Mouse (Mus musculus) gonadal fat pad, adult 2 months (tissue): ENCODE data around the gene Enah. TPM values are rescaled to one million over a fixed set of nuclear protein-coding genes. Genes with fewer than 3 reads are reported as not detected.

Source experiments
- DNase-seq: peaks from one replicate; pipeline ENCODE4 v3.0.0-alpha.2; 2012; ENCODE audit warnings: low read depth
- polyA plus RNA-seq: library from polyadenylated mRNA; depleted of rRNA; stranded (reverse); fragments of >200 nt; gene quantifications from 2 replicates; pipeline ENCODE4 v1.2.3, GENCODE M21; 2012; rRNA removed

Gene Enah
- polyA plus RNA-seq, result 14.8 and 19.8 TPM in 2 replicates

GRCm38 (mm10) chr1:182019926-182020801 lies at the start of gene Enah:
TSS of gene Enah (minus strand) at chr1:182019990.
- no peak for DNase-seq

DNA sequence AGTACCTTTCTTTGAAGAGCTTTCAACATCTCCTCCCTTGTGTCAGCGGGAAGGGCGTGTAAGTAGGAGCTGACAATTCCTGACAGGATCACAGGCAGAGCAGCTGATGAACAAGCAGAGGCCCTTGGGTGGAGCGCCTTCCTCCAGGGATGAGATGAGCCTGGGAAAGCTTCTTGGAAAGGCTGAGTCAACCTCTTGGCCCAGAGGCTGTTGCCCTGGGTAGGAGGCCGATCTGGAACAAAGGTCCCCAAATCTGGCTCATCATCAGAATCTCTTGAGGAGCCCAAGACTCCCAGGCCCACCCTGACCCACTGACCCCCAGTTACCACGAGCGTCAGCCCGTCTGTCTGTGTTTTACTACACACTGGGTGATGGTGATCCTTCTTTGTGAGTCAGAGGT lies 48.3 kb upstream of the Enah start:
- DNase-seq, result no peak

- no peak for DNase-seq
Observed at GRCm38 (mm10) chr1:182066527-182067465, 47.0 kb upstream of the Enah start.

DNA sequence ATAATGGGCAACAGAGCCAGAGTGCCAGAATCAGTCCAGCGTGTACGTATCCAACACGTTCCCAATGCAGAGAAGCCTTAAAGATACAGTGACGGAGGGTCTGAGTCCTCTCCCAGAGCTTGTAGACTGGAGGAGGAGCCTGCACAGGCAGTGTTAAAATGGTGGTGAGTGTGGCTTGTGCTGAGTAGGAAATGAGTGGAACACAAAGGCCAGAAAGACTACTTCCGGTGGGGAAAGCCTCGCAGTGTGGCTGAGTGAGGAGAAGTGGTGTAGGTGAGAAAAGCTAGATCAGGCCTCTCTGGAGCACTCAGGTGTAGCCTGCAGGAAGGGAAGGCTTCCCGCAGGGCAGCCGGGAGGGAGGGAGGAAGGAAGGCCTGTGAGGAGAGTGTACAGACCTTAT lies 43.9 kb upstream of the Enah start:
- no peak for DNase-seq

DNA sequence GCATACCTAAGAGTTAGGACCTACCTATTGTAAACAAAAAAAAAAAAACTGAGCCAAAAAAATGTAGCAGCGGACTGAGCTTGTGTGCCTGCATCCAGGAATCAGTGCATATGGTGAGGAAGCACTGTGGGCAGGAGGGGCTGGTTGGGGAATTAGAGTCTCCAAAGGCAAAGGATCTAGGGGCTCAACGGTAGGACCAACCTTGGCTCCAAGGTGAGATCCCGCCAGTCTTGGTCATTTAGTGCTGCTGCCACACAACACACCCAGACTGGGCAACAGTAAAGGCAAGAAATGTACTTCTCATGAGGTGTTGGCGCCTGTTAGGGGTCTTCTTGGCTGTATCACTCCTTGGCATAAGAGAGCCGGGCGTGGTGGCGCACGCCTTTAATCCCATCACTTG lies 43.0 kb upstream of the Enah start:
- no peak for DNase-seq

DNA sequence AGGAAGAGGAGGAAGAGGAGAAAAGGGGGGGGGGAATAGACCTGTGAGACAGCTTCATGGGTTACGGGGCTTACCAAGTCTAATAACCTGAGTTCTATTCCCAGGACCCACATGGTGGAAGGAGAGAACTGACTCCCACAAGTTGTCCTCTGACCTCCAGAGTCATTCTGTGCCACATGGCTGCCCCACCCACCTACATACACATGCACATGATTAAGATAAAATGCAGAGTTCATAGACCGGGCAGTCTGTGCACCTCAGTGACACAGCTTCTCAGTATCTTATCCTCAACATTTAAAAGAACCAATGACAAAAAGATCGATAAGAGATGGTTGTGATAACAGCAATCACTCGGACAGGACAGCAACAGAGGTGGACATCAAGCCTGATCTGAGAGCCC lies 41.4 kb upstream of the Enah start:
- no peak for DNase-seq

DNA sequence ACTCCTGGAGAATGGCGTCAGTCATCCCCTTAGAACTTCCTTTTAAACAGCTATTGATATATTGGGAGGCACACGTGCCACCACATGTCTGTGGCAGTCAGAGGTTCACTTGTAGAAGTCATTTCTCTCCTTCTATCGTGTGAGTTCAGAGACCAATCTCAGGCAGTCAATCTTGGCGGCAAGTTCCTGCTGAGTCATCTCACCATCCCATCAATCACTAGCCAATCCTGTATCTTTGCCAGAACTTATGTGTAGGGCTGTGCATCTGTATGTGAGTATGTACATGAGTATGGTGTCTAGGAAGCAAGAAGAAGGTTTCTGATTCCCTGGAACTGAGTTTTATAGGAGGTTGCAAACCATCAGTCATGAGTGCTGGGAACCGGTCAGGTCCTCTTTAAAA lies 40.0 kb upstream of the Enah start:
- no peak for DNase-seq

GRCm38 (mm10) chr1:182057998-182058397 lies 38.2 kb upstream of the Enah start:
- no peak for DNase-seq

DNA sequence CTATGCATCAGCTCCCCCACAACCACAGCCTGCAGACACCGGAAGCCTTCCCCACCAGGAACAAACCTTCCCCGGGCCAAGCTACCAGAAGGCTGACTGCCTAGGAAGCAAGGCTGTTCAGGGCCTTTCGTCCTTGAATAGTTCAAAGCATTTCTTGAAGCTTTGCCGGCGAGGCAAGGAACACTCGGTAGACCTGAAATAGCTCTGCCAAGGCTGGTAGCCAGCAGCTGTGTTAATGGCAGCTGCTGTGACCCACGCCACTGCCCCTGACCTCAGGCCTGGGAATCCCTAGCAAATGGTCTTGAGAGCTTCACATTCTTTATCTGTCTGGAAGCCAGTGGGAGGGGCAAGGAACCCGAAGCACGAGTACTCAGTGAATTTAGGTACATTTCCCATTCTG lies 35.3 kb upstream of the Enah start:
- no peak for DNase-seq

- no peak for DNase-seq
Observed at GRCm38 (mm10) chr1:182054651-182055050, 34.9 kb upstream of the Enah start.

GRCm38 (mm10) chr1:182052973-182053372 lies 33.2 kb upstream of the Enah start:
- no peak for DNase-seq

- no peak for DNase-seq
Observed at GRCm38 (mm10) chr1:182052385-182052784, 32.6 kb upstream of the Enah start.

DNA sequence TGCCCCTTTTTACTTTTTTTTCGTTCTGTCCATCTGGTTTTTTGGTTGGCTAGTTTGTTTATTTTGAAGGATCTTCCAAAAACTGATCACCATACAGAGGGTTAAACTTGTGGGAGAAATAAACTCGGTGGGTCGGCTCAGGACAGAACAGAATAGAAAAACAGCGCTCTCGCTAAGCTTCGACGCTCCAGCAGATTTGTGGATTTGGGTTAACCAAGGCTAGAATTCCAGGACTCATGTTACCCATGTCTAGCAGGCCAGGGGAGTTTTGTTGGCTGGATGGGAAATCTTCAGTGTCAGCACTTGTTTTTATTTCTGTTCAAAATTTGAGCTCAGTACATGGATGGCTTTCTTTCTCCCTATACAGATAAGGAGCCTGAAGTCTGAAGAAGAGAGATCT lies 30.0 kb upstream of the Enah start:
- DNase-seq, result no peak

- no peak for DNase-seq
Observed at GRCm38 (mm10) chr1:182048101-182048500, 28.3 kb upstream of the Enah start.

- DNase-seq, result no peak
Observed at GRCm38 (mm10) chr1:182047016-182047690, 27.4 kb upstream of the Enah start.

DNA sequence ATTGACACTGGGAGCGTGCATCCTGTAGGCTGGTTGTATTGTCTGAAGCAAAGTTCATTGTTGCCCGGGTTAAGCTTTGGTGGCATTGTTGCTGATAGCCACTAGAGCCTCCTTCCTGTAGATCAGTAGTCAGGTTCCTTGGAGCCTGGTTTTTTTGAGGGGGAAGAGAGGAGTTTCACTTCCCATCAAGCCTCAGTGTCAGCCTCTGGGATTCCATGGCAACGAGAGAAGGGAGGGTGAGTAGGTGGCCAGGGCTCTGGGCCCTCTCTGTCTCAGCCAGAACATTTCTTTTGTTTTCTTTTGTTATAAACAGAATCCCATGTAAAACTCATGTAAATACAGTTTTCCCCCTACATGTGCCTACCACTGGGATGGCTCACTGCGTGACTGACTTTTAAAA lies 25.4 kb upstream of the Enah start:
- DNase-seq, result no peak

- no peak for DNase-seq
Observed at GRCm38 (mm10) chr1:182040538-182040937, 20.7 kb upstream of the Enah start.

- no peak for DNase-seq
Observed at GRCm38 (mm10) chr1:182031757-182032156, 12.0 kb upstream of the Enah start.

DNA sequence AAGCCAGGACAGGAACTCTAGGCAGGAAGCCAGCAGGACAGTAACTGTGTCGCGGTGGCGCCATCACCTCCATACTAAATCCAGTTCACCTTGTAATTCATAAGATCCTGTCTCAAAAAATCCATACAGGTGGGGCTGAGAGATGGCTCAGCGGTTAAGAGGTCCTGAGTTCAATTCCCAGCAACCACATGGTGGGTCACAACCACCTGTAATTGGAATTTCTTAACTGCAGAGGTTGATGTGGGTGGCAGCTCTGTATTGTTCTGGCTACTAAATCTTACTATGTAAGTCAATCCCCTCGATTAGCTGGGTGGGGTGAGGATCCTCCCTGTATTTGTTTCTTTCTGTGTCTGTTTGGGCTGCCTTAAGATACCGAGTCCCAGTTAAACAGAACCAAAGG lies 11.3 kb upstream of the Enah start:
- DNase-seq, result no peak

- no peak for DNase-seq
Observed at GRCm38 (mm10) chr1:182029989-182030649, 10.3 kb upstream of the Enah start.
